Mouse (Mus musculus): ENCODE results near the gene Magoh. TPM values are rescaled to one million over a fixed set of nuclear protein-coding genes. Genes with fewer than 3 reads are reported as not detected.

The Magoh gene
- polyA plus RNA-seq (2014; fragmentation: Illumina TruSeq; extraction: RNeasy Lipid Tissue Mini Kit (QIAGEN cat#74804)), result 239 TPM

GRCm38 (mm10) chr4:107879254-107880050 is at the start of gene Magoh:
Gene Magoh, plus strand, starts transcription at chr4:107879755.

DNA sequence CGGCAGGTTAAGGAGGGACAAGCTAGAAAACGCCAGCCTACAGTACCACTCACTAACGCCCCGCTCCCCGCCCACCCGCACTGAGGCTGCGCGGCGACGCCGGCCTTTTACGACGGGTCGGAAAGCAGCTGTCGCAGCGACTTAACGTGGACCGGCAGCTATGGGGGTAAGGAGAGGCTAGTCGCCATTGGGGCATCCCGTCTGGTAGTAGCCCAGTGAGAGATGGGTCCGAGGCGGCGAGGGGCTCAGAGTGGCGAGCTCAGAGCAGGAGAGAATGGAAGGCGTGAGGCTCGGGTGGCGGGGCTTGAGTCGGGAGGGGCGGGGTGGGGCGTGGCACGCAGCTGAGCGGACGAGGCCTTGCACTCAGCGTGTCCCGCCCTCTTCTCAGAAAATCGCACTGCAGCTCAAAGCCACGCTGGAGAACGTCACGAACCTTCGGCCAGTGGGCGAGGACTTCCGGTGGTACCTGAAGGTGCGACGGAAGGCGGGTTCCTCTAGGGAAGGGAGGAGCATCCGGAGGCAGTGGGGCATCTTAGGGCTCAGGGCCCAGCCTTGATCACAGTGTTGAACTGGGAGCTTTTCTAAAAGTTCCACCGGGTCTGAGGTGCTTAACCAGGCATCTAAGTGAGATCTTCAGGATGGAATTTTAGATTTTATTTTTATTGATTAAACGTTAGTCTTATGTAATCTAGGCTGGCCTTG is 10.3 kb downstream of the Magoh start, which contains the start of gene 0610037L13Rik:
TSS of gene 0610037L13Rik (plus strand) at position 83 of the 702 bp plus-strand sequence.

GRCm38 (mm10) chr4:107923145-107923802 is 43.7 kb downstream of the Magoh start, which contains the start of gene Cpt2:
Gene Cpt2, minus strand, starts transcription at chr4:107923610.

Other genes starting within 250 kb of the Magoh start
- not detected for gene Dmrtb1, start 195.5 kb upstream of the Magoh start, polyA plus RNA-seq (2014; fragmentation: Illumina TruSeq; extraction: RNeasy Lipid Tissue Mini Kit (QIAGEN cat#74804))
- 8.4 TPM for gene Lrp8, start 77.5 kb upstream of the Magoh start, polyA plus RNA-seq (2014; fragmentation: Illumina TruSeq; extraction: RNeasy Lipid Tissue Mini Kit (QIAGEN cat#74804))
- gene 0610037L13Rik, start 10.1 kb downstream of the Magoh start, polyA plus RNA-seq (2014; fragmentation: Illumina TruSeq; extraction: RNeasy Lipid Tissue Mini Kit (QIAGEN cat#74804)), result 15.3 TPM
- gene Cpt2, start 43.9 kb downstream of the Magoh start, polyA plus RNA-seq (2014; fragmentation: Illumina TruSeq; extraction: RNeasy Lipid Tissue Mini Kit (QIAGEN cat#74804)), result 105 TPM
- gene Slc1a7, start 88.6 kb downstream of the Magoh start, polyA plus RNA-seq (2014; fragmentation: Illumina TruSeq; extraction: RNeasy Lipid Tissue Mini Kit (QIAGEN cat#74804)), result not detected
- 0.26 TPM for gene Podn, start 216.7 kb downstream of the Magoh start, polyA plus RNA-seq (2014; fragmentation: Illumina TruSeq; extraction: RNeasy Lipid Tissue Mini Kit (QIAGEN cat#74804))

Measured in ovary, adult 10 weeks (tissue).